Mouse (Mus musculus) intestine, postnatal 0 days (tissue): ENCODE data around the gene Spint1. TPM values are rescaled to one million over a fixed set of nuclear protein-coding genes. Genes with fewer than 3 reads are reported as not detected.
A peak's percentile ranks its signal among the peaks of the same experiment; 100 is the strongest.

Experiments used
- ATAC-seq: fragments of 200-750 bp; cut with Nextera tagmentation; 2 replicates; pipeline ENCODE4 v1.8.0; 2017; ENCODE audit warnings: mild to moderate bottlenecking, moderate TSS enrichment, moderate library complexity
- H3K27ac ChIP-seq: fragments of 300-500 bp; sonication (generic); 2 replicates; pipeline ENCODE4 v1.5.1; 2014; ENCODE audit warnings: mild to moderate bottlenecking, low read depth, low read length, moderate library complexity
- H3K27me3 ChIP-seq: fragments of 300-500 bp; sonication (generic); replicated peaks from 2 replicates; pipeline ENCODE4 v1.6.1; 2014; ENCODE audit warnings: low read length, mixed read lengths; ENCODE audit not compliant: control insufficient read depth, insufficient read depth
- H3K36me3 ChIP-seq: fragments of 300-500 bp; sonication (generic); 2 replicates; pipeline ENCODE4 v1.6.1; 2014; ENCODE audit warnings: mild to moderate bottlenecking, moderate library complexity; ENCODE audit not compliant: control insufficient read depth, insufficient read depth
- H3K4me1 ChIP-seq: fragments of 300-500 bp; sonication (generic); replicated peaks from 2 replicates; pipeline ENCODE4 v1.6.1; 2014; ENCODE audit warnings: antibody characterized with exemption, low read length, mixed read lengths; ENCODE audit not compliant: control insufficient read depth, insufficient read depth
- H3K4me2 ChIP-seq: fragments of 300-500 bp; sonication (generic); replicated peaks from 2 replicates; pipeline ENCODE4 v1.6.1; 2014; ENCODE audit warnings: low read depth, mild to moderate bottlenecking, moderate library complexity
- H3K4me3 ChIP-seq: fragments of 300-500 bp; sonication (generic); 2 replicates; pipeline ENCODE4 v1.5.1; 2014; ENCODE audit warnings: low read depth, low read length
- H3K9ac ChIP-seq: fragments of 300-500 bp; sonication (generic); 2 replicates; pipeline ENCODE4 v1.6.1; 2014; ENCODE audit warnings: mild to moderate bottlenecking, low read depth, low read length
- H3K9me3 ChIP-seq: fragments of 300-500 bp; sonication (generic); 2 replicates; pipeline ENCODE4 v1.6.1; 2016; ENCODE audit warnings: mixed run types; ENCODE audit not compliant: control insufficient read depth
- CTCF ChIP-seq: sonication (generic); IDR thresholded peaks from 2 replicates; pipeline ENCODE4 v1.5.1; 2016; ENCODE audit warnings: low read depth, mild to moderate bottlenecking, control low read depth, antibody characterized with exemption, moderate library complexity
- WGBS: fragments of 180-500 bp; shearing (Covaris S2); extraction: QIAGEN DNeasy Blood & Tissue Kit; methylation state at CpG from one replicate; pipeline ENCODE4 v1.1.7; 2014; 5-methylcytosine and 5-hydroxymethylcytosine counted together
- polyA plus RNA-seq: library from polyadenylated mRNA; unstranded; fragments of >200 nt; fragmentation: Nextera tagmentation; extraction: Ambion mirVana; gene quantifications from 2 replicates; pipeline ENCODE4 v1.2.1, GENCODE M21; 2015

The Spint1 gene
- polyA plus RNA-seq, 1 experiment from 2014 or later: 148 TPM

GRCm38 (mm10) chr2:119198049-119198448, 39.1 kb upstream of the Spint1 start:
- Histone ChIP-seq H3K4me2 (no peak overlapping the region), H3K36me3 (no peaks in the 10 kb centered on the region), H3K27ac (no peak overlapping the region), H3K4me1 (no peaks in the 10 kb centered on the region), H3K27me3 (no peaks in the 10 kb centered on the region), H3K4me3 (no peak overlapping the region), H3K9ac (no peak overlapping the region), H3K9me3 (no peaks in the 10 kb centered on the region)
- TF ChIP-seq CTCF: no peak
- WGBS: 50% methylated on average over 1 of the region's 1 CpGs
- no peak for ATAC-seq

- H3K9ac ChIP-seq: no peak overlapping the region
- H3K4me2 ChIP-seq: no peak overlapping the region
- H3K27ac ChIP-seq: no peak overlapping the region
- H3K9me3 ChIP-seq: no peaks in the 10 kb centered on the region
- no peak overlapping the region for H3K4me3 ChIP-seq
- 79% methylated on average over 3 of the region's 3 CpGs for WGBS
- H3K4me1 ChIP-seq: peaks cover 6% of the 10 kb centered on the region; the same call in 1 of the 2 replicates
- H3K36me3 ChIP-seq: no peaks in the 10 kb centered on the region
- H3K27me3 ChIP-seq: no peaks in the 10 kb centered on the region
- no peak for ATAC-seq
- TF ChIP-seq CTCF: no peak
These were observed 38.2 kb upstream of the Spint1 start for GRCm38 (mm10) chr2:119198934-119199333.

GRCm38 (mm10) chr2:119202914-119203453, 34.2 kb upstream of the Spint1 start:
- TF ChIP-seq CTCF: no peak
- H3K27me3 ChIP-seq: no peaks in the 10 kb centered on the region
- peak; percentile 85 for ATAC-seq
- 0 out of 2 replicates have a peak overlapping the region, but pooled peaks have one; percentile 12 for H3K27ac ChIP-seq
- H3K4me1 ChIP-seq: peaks cover 6% of the 10 kb centered on the region; the same call in 1 of the 2 replicates
- H3K9ac ChIP-seq: no peak overlapping the region
- H3K9me3 ChIP-seq: no peaks in the 10 kb centered on the region
- H3K36me3 ChIP-seq: no peaks in the 10 kb centered on the region
- H3K4me3 ChIP-seq: no peak overlapping the region
- H3K4me2 ChIP-seq: no peak overlapping the region
- WGBS: 22% methylated on average over 5 of the region's 5 CpGs

GRCm38 (mm10) chr2:119203871-119204460, 33.2 kb upstream of the Spint1 start:
- Histone ChIP-seq H3K9ac (no peak overlapping the region), H3K9me3 (no peaks in the 10 kb centered on the region), H3K36me3 (no peaks in the 10 kb centered on the region), H3K4me3 (no peak overlapping the region), H3K27me3 (no peaks in the 10 kb centered on the region), H3K4me2 (no peak overlapping the region), H3K4me1 (peaks cover 6% of the 10 kb centered on the region; the same call in 1 of the 2 replicates), H3K27ac (peak overlapping the region; percentile 54; the same call in 1 of the 2 replicates)
- no peak for ATAC-seq
- WGBS: 70% methylated on average over 4 of the region's 4 CpGs
- no peak for TF ChIP-seq CTCF

GRCm38 (mm10) chr2:119207961-119208343, 29.2 kb upstream of the Spint1 start:
- H3K4me3 ChIP-seq: peak overlapping the region; percentile 68
- H3K4me2 ChIP-seq: peak overlapping the region; percentile 68
- 12% methylated on average over 6 of the region's 6 CpGs for WGBS
- H3K9me3 ChIP-seq: no peaks in the 10 kb centered on the region
- peak overlapping the region; percentile 85 for H3K27ac ChIP-seq
- H3K27me3 ChIP-seq: no peaks in the 10 kb centered on the region
- no peak for ATAC-seq
- no peak for TF ChIP-seq CTCF
- H3K9ac ChIP-seq: peak overlapping the region; percentile 64
- peaks cover 6% of the 10 kb centered on the region; the same call in 1 of the 2 replicates for H3K4me1 ChIP-seq
- H3K36me3 ChIP-seq: peaks cover 26% of the 10 kb centered on the region

- peak; percentile 23; the same call in 1 of the 2 replicates for TF ChIP-seq CTCF
- peaks cover 30% of the 10 kb centered on the region for H3K36me3 ChIP-seq
- under 1% methylated on average over 51 of the region's 51 CpGs for WGBS
- peak within 1 kb of the TSS; percentile 68 for H3K4me2 ChIP-seq
- H3K27me3 ChIP-seq: no peaks in the 10 kb centered on the region
- H3K9ac ChIP-seq: peak within 1 kb of the TSS; percentile 64
- no peaks in the 10 kb centered on the region for H3K9me3 ChIP-seq
- ATAC-seq: peak; percentile 98
- peaks cover 4% of the 10 kb centered on the region; the same call in 1 of the 2 replicates for H3K4me1 ChIP-seq
- H3K27ac ChIP-seq: peak within 1 kb of the TSS; percentile 85
- peak within 1 kb of the TSS; percentile 68 for H3K4me3 ChIP-seq
These were observed 28.6 kb upstream of the Spint1 start, which contains the start of the genes Zfyve19 and Dnajc17 for GRCm38 (mm10) chr2:119208344-119209175. TSS of gene Zfyve19 (plus strand) at chr2:119208617. TSS of gene Dnajc17 (minus strand) at chr2:119208795.
